13 mouse cellular contexts compared by ENCODE assay signal in genomic region chr1:168341863-168342262, GRCm38 (mm10).
DNase-seq lines count a peak whose midpoint lies in the region; ATAC-seq and TF ChIP-seq lines count a peak whose summit lies in the region.
"Had no signal": no experiment of that assay in that cellular context is flagged by ENCODE, and none has a peak within 500 bp of the region (broad histone marks: within the 10 kb centered on the region; RNA-seq: fewer than 3 reads in every experiment).

No protein-coding gene starts in this region.

- H3K36me3 ChIP-seq in embryonic facial prominence, embryonic 12.5 days: no peaks in the 10 kb centered on the region
- H3K36me3 ChIP-seq in hindbrain, embryonic 14.5 days (replicated peaks; ENCODE audit: control insufficient read depth, insufficient read depth): no peaks in the 10 kb centered on the region
- H3K36me3 ChIP-seq in midbrain, postnatal 0 days (ENCODE audit: insufficient read depth, low read length): no peaks in the 10 kb centered on the region
- H3K36me3 ChIP-seq: liver, embryonic 12.5 days had no signal

- peak; percentile 13 for DNase-seq in ZHBTc4 (ENCODE audit: low read depth, low spot score)
- peak; percentile 60 for DNase-seq in hindbrain, embryonic 14.5 days (ENCODE audit: low spot score)
- peak; percentile 47 for DNase-seq in midbrain, postnatal 0 days (ENCODE audit: low spot score)
- DNase-seq in gastrocnemius, postnatal 4 days (ENCODE audit: low spot score in 2 of 2): no peak
- DNase-seq in layer of hippocampus, postnatal 36 days: no peak
- no peak for DNase-seq in cerebellum, adult 11-12 months
- DNase-seq: cerebellum, adult 9-10 months; kidney, postnatal 36 days; right cerebral cortex, postnatal 4 days; thymus, postnatal 14 days had no signal

- 0 out of 2 replicates have a peak, but pooled peaks have one; percentile 58 for ATAC-seq in embryonic facial prominence, embryonic 12.5 days (ENCODE audit: insufficient number of reproducible peaks, insufficient read depth, low FRiP score, low TSS enrichment)
- peak; percentile 72 for ATAC-seq in hindbrain, embryonic 14.5 days (ENCODE audit: low FRiP score)
- peak; percentile 81 for ATAC-seq in midbrain, postnatal 0 days (ENCODE audit: low FRiP score)
- ATAC-seq: activated CD4-positive, CD25-positive, alpha-beta regulatory T cell, adult 4 months; liver, embryonic 12.5 days had no signal

- no peak for TF ChIP-seq CTCF in midbrain, postnatal 0 days (IDR thresholded peaks at IDR 0.05)

- H3K4me2 ChIP-seq in embryonic facial prominence, embryonic 12.5 days (replicated peaks): no peak overlapping the region
- H3K4me2 ChIP-seq in hindbrain, embryonic 14.5 days (replicated peaks): peak overlapping the region; percentile 19
- H3K4me2 ChIP-seq in midbrain, postnatal 0 days (ENCODE audit: low read depth, low read length, poor library complexity, severe bottlenecking): peak overlapping the region; percentile 10
- H3K4me2 ChIP-seq: liver, embryonic 12.5 days had no signal

- no peaks in the 10 kb centered on the region for H3K9me3 ChIP-seq in embryonic facial prominence, embryonic 12.5 days
- no peaks in the 10 kb centered on the region for H3K9me3 ChIP-seq in hindbrain, embryonic 14.5 days (ENCODE audit: control insufficient read depth, low read length)
- no peaks in the 10 kb centered on the region for H3K9me3 ChIP-seq in midbrain, postnatal 0 days (ENCODE audit: low read length)
- H3K9me3 ChIP-seq: liver, embryonic 12.5 days had no signal

- no peak overlapping the region for H3K4me3 ChIP-seq in embryonic facial prominence, embryonic 12.5 days
- no peak overlapping the region for H3K4me3 ChIP-seq in hindbrain, embryonic 14.5 days (replicated peaks; ENCODE audit: low read length)
- no peak overlapping the region for H3K4me3 ChIP-seq in midbrain, postnatal 0 days (ENCODE audit: low read depth, low read length)
- H3K4me3 ChIP-seq: liver, embryonic 12.5 days had no signal

- H3K4me1 ChIP-seq in embryonic facial prominence, embryonic 12.5 days: peaks cover 51% of the 10 kb centered on the region
- H3K4me1 ChIP-seq in hindbrain, embryonic 14.5 days (replicated peaks; ENCODE audit: control insufficient read depth, insufficient read depth, low read length): peaks cover 42% of the 10 kb centered on the region
- peaks cover 15% of the 10 kb centered on the region for H3K4me1 ChIP-seq in midbrain, postnatal 0 days (ENCODE audit: insufficient read depth, low read length)

- peak overlapping the region; percentile 43 for H3K27ac ChIP-seq in embryonic facial prominence, embryonic 12.5 days
- H3K27ac ChIP-seq in hindbrain, embryonic 14.5 days: peak overlapping the region; percentile 81
- peak overlapping the region; percentile 72 for H3K27ac ChIP-seq in midbrain, postnatal 0 days (ENCODE audit: low read depth, low read length)
- H3K27ac ChIP-seq: liver, embryonic 12.5 days had no signal

- no peaks in the 10 kb centered on the region for H3K27me3 ChIP-seq in embryonic facial prominence, embryonic 12.5 days
- H3K27me3 ChIP-seq in hindbrain, embryonic 14.5 days (ENCODE audit: control insufficient read depth, insufficient read depth, low read length): no peaks in the 10 kb centered on the region
- H3K27me3 ChIP-seq in midbrain, postnatal 0 days (ENCODE audit: insufficient read depth, low read length): no peaks in the 10 kb centered on the region
- H3K27me3 ChIP-seq: liver, embryonic 12.5 days had no signal

- no peak overlapping the region for H3K9ac ChIP-seq in embryonic facial prominence, embryonic 12.5 days
- H3K9ac ChIP-seq in hindbrain, embryonic 14.5 days: 0 out of 2 replicates have a peak overlapping the region, but pooled peaks have one; percentile 3
- H3K9ac ChIP-seq in midbrain, postnatal 0 days (replicated peaks; ENCODE audit: low read length, poor library complexity, severe bottlenecking): no peak overlapping the region
- H3K9ac ChIP-seq: liver, embryonic 12.5 days had no signal

- WGBS in embryonic facial prominence, embryonic 12.5 days: 23% methylated on average over 12 of the region's 12 CpGs
- WGBS in hindbrain, embryonic 14.5 days: 7% methylated on average over 12 of the region's 12 CpGs
- WGBS in midbrain, postnatal 0 days: 14% methylated on average over 12 of the region's 12 CpGs

Comparison
In these comparisons a context has a peak if more than half of its experiments do, and no peak if none do; other contexts are left out.
1. DNase-seq: peak in ZHBTc4 (single experiment), hindbrain, embryonic 14.5 days (single experiment) and midbrain, postnatal 0 days (single experiment); none in gastrocnemius, postnatal 4 days (0 of 2), layer of hippocampus, postnatal 36 days (0 of 2) and cerebellum, adult 11-12 months (single experiment).
2. Peak in every context shown above with its lines, with median percentiles within 50 percentile points of each other: ATAC-seq and H3K27ac ChIP-seq.